Mouse (Mus musculus): ENCODE measurements at regions not wholly inside any gene's neighbourhood (a gene's known extent, or its start where the extent isn't known, plus 50 kb on each side); places are given as distances from the start of the nearest gene placed in this dataset.

DNA sequence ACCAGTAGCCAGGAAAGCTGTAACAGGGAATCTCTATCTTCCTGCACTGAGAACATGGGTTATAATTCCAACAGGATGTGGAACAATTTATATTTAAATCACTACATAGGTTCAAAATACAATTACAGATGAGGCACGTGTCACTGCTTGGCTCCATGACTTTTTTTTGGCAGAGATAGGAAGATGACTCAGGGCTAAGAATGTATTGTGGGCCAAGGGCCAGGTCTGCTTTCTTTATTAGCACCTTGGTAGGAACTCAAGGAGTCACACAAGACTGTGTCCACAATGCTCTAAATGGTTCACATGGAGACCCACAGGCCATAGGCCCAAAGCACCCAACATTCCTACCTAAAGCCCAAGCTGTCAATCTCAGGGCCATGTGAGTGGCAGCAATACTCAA is 344.0 kb upstream of the Nmur2 start:
- Histone ChIP-seq H3K4me3 (ENCODE audit: control insufficient read depth in 1 of 2, insufficient read depth in 1 of 2, low read depth in 2 of 2, low read length in 2 of 2) (no peak overlapping the region), H3K9ac (ENCODE audit: control insufficient read depth, low read depth, low read length, poor library complexity, severe bottlenecking) (no peak overlapping the region), H3K79me2 (ENCODE audit: control insufficient read depth, insufficient read depth, low read length, poor library complexity) (no peaks in the 10 kb centered on the region), H3K4me1 (ENCODE audit: control insufficient read depth in 1 of 2, insufficient read depth in 2 of 2, low read length in 2 of 2) (no peaks in the 10 kb centered on the region), H3K9me3 (replicated peaks; ENCODE audit: insufficient read depth, low read length) (no peaks in the 10 kb centered on the region), H3K27ac (ENCODE audit: control insufficient read depth, low read depth, low read length) (no peak overlapping the region), H3K36me3 (ENCODE audit: control insufficient read depth in 1 of 2, insufficient read depth in 2 of 2, low read length in 2 of 2) (no peaks in the 10 kb centered on the region), H3K27me3 (ENCODE audit: control insufficient read depth in 1 of 2, insufficient read depth in 2 of 2, low read length in 2 of 2) (no peaks in the 10 kb centered on the region)
- no peak for DNase-seq (ENCODE audit: low read depth, low spot score)
- TF ChIP-seq MYB (IDR thresholded peaks at IDR 0.05; ENCODE audit: low read depth, low read length) (no peak), CHD2 (IDR thresholded peaks at IDR 0.05; ENCODE audit: low read length) (no peak), KAT2A (conservative IDR thresholded peaks at IDR 0.05; ENCODE audit: low read depth, low read length) (no peak)

GRCm38 (mm10) chr11:56377535-56377934 is 336.7 kb upstream of the Nmur2 start:
- no peaks in the 10 kb centered on the region for H3K4me1 ChIP-seq (ENCODE audit: control insufficient read depth in 1 of 2, insufficient read depth in 2 of 2, low read length in 2 of 2)
- no peak for DNase-seq (ENCODE audit: low read depth, low spot score)
- no peaks in the 10 kb centered on the region for H3K36me3 ChIP-seq (ENCODE audit: control insufficient read depth in 1 of 2, insufficient read depth in 2 of 2, low read length in 2 of 2)
- no peaks in the 10 kb centered on the region for H3K9me3 ChIP-seq (replicated peaks; ENCODE audit: insufficient read depth, low read length)
- TF ChIP-seq NRF1 (IDR thresholded peaks at IDR 0.05; ENCODE audit: insufficient read depth, low read depth, low read length, poor library complexity, severe bottlenecking) (no peak), ZMIZ1 (IDR thresholded peaks at IDR 0.05; ENCODE audit: low read depth, low read length) (no peak), SIN3A (IDR thresholded peaks at IDR 0.05; ENCODE audit: low read length) (no peak)
- H3K79me2 ChIP-seq (ENCODE audit: control insufficient read depth, insufficient read depth, low read length, poor library complexity) = no peaks in the 10 kb centered on the region
- no peak overlapping the region for H3K27ac ChIP-seq (ENCODE audit: control insufficient read depth, low read depth, low read length)
- H3K27me3 ChIP-seq (ENCODE audit: control insufficient read depth in 1 of 2, insufficient read depth in 2 of 2, low read length in 2 of 2) = no peaks in the 10 kb centered on the region
- H3K9ac ChIP-seq (ENCODE audit: control insufficient read depth, low read depth, low read length, poor library complexity, severe bottlenecking) = no peak overlapping the region
- H3K4me3 ChIP-seq (ENCODE audit: control insufficient read depth in 1 of 2, insufficient read depth in 1 of 2, low read depth in 2 of 2, low read length in 2 of 2) = no peak overlapping the region

- H3K4me3 ChIP-seq (ENCODE audit: control insufficient read depth in 1 of 2, insufficient read depth in 1 of 2, low read depth in 2 of 2, low read length in 2 of 2) = no peak overlapping the region
- DNase-seq (ENCODE audit: low read depth, low spot score) = no peak
- H3K36me3 ChIP-seq (ENCODE audit: control insufficient read depth in 1 of 2, insufficient read depth in 2 of 2, low read length in 2 of 2) = no peaks in the 10 kb centered on the region
- no peak overlapping the region for H3K27ac ChIP-seq (ENCODE audit: control insufficient read depth, low read depth, low read length)
- H3K9ac ChIP-seq (ENCODE audit: control insufficient read depth, low read depth, low read length, poor library complexity, severe bottlenecking) = no peak overlapping the region
- no peak for TF ChIP-seq JUND (IDR thresholded peaks at IDR 0.05; ENCODE audit: low read depth, low read length)
- no peak for TF ChIP-seq SIN3A (IDR thresholded peaks at IDR 0.05; ENCODE audit: low read length)
- no peak for TF ChIP-seq GATA1 (IDR thresholded peaks at IDR 0.05; ENCODE audit: low read depth, low read length)
- H3K9me3 ChIP-seq (replicated peaks; ENCODE audit: insufficient read depth, low read length) = no peaks in the 10 kb centered on the region
- H3K79me2 ChIP-seq (ENCODE audit: control insufficient read depth, insufficient read depth, low read length, poor library complexity) = no peaks in the 10 kb centered on the region
- no peaks in the 10 kb centered on the region for H3K4me1 ChIP-seq (ENCODE audit: control insufficient read depth in 1 of 2, insufficient read depth in 2 of 2, low read length in 2 of 2)
- H3K27me3 ChIP-seq (ENCODE audit: control insufficient read depth in 1 of 2, insufficient read depth in 2 of 2, low read length in 2 of 2) = no peaks in the 10 kb centered on the region
These were observed 333.5 kb upstream of the Nmur2 start for GRCm38 (mm10) chr11:56374329-56374728.

DNA sequence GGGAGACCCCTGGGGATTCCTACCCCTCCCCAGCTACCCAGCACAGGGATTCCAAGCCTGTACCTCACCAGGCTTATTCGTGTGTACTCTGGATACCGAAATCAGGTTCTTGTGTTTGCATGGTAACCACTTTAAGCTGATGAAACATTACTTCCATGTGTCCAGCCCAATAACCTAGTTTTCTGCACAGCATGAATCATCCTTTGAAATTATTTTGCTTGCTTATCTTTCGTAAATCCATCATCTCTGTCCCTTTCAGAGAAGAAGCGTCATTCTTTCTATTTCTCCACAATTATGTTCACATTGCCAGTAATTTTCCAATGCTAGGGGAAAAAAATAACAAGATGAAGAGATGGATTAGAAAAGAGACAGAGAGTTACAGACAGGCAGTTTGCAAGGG is 332.8 kb upstream of the Nmur2 start:
- H3K4me3 ChIP-seq (ENCODE audit: control insufficient read depth in 1 of 2, insufficient read depth in 1 of 2, low read depth in 2 of 2, low read length in 2 of 2) = no peak overlapping the region
- no peaks in the 10 kb centered on the region for H3K79me2 ChIP-seq (ENCODE audit: control insufficient read depth, insufficient read depth, low read length, poor library complexity)
- no peak overlapping the region for H3K9ac ChIP-seq (ENCODE audit: control insufficient read depth, low read depth, low read length, poor library complexity, severe bottlenecking)
- no peak for DNase-seq (ENCODE audit: low read depth, low spot score)
- H3K36me3 ChIP-seq (ENCODE audit: control insufficient read depth in 1 of 2, insufficient read depth in 2 of 2, low read length in 2 of 2) = no peaks in the 10 kb centered on the region
- no peak overlapping the region for H3K27ac ChIP-seq (ENCODE audit: control insufficient read depth, low read depth, low read length)
- H3K27me3 ChIP-seq (ENCODE audit: control insufficient read depth in 1 of 2, insufficient read depth in 2 of 2, low read length in 2 of 2) = no peaks in the 10 kb centered on the region
- H3K9me3 ChIP-seq (replicated peaks; ENCODE audit: insufficient read depth, low read length) = no peaks in the 10 kb centered on the region
- H3K4me1 ChIP-seq (ENCODE audit: control insufficient read depth in 1 of 2, insufficient read depth in 2 of 2, low read length in 2 of 2) = no peaks in the 10 kb centered on the region
- TF ChIP-seq POLR2A (IDR thresholded peaks at IDR 0.05; ENCODE audit: control insufficient read depth in 1 of 2, insufficient read depth in 1 of 2, low read depth in 1 of 2, low read length in 2 of 2, poor library complexity in 1 of 2) (no peak), CHD1 (IDR thresholded peaks at IDR 0.05; ENCODE audit: low read depth, low read length) (no peak), ZNF384 (IDR thresholded peaks at IDR 0.05; ENCODE audit: low read depth, low read length) (no peak), ETS1 (IDR thresholded peaks at IDR 0.05; ENCODE audit: low read depth, low read length) (no peak), USF1 (IDR thresholded peaks at IDR 0.05; ENCODE audit: low read depth, low read length) (no peak), RAD21 (IDR thresholded peaks at IDR 0.05; ENCODE audit: low read depth, low read length) (no peak)
